ENCODE assay signal across 9 mouse cellular contexts in genomic region chr7:64058282-64058872, GRCm38 (mm10).
DNase-seq lines count a peak whose midpoint lies in the region; ATAC-seq and TF ChIP-seq lines count a peak whose summit lies in the region.
"Had no signal": no experiment of that assay in that cellular context is flagged by ENCODE, and none has a peak within 500 bp of the region (broad histone marks: within the 10 kb centered on the region; RNA-seq: fewer than 3 reads in every experiment).

No protein-coding gene starts in this region.

- H3K36me3 ChIP-seq in heart, embryonic 12.5 days, result no peaks in the 10 kb centered on the region
- H3K36me3 ChIP-seq in stomach, embryonic 15.5 days, result no peaks in the 10 kb centered on the region
- H3K36me3 ChIP-seq in stomach, postnatal 0 days (ENCODE audit: control insufficient read depth, insufficient read depth, low read length), result no peaks in the 10 kb centered on the region
- no peaks in the 10 kb centered on the region for H3K36me3 ChIP-seq in liver, adult 2 months (ENCODE audit: control insufficient read depth, insufficient read depth, low read length)

- H3K4me3 ChIP-seq in heart, embryonic 12.5 days, result no peak overlapping the region
- no peak overlapping the region for H3K4me3 ChIP-seq in stomach, embryonic 15.5 days (replicated peaks)
- no peak overlapping the region for H3K4me3 ChIP-seq in stomach, postnatal 0 days (ENCODE audit: low read depth, low read length)
- H3K4me3 ChIP-seq in liver, adult 2 months (ENCODE audit: insufficient read depth, low read depth, low read length), result no peak overlapping the region

- no peak for DNase-seq in heart, postnatal 36 days
- DNase-seq in stomach, postnatal 0 days (ENCODE audit: low spot score), result no peak
- DNase-seq in liver, adult 2 months (ENCODE audit: extremely low read depth, low read depth, low spot score), result no peak
- DNase-seq in yolk sac, embryonic 10.5 days (ENCODE audit: low spot score), result peak; percentile 32
- no peak for DNase-seq in left cerebral cortex, postnatal 36 days (ENCODE audit: low spot score in 2 of 2)
- no peak for DNase-seq in right cerebral cortex, postnatal 25 days
- DNase-seq: gastrocnemius, postnatal 25 days had no signal

- intact Hi-C loops in heart, postnatal 36 days (cut with DNase I), result no loop called here
- intact Hi-C loops in left cerebral cortex, postnatal 36 days (cut with DNase I), result loop anchor here (5.0 kb wide), 1 partner anchor 116 kb away; no protein-coding TSS in a partner anchor

- H3K9me3 ChIP-seq in heart, embryonic 12.5 days (replicated peaks), result no peaks in the 10 kb centered on the region
- H3K9me3 ChIP-seq in stomach, embryonic 15.5 days, result no peaks in the 10 kb centered on the region
- no peaks in the 10 kb centered on the region for H3K9me3 ChIP-seq in stomach, postnatal 0 days (ENCODE audit: control insufficient read depth, low read length)

- 17% methylated on average over 4 of the region's 4 CpGs for WGBS in heart, embryonic 12.5 days
- WGBS in stomach, embryonic 15.5 days, result 27% methylated on average over 4 of the region's 4 CpGs
- 43% methylated on average over 4 of the region's 4 CpGs for WGBS in stomach, postnatal 0 days
- 57% methylated on average over 4 of the region's 4 CpGs for WGBS in liver, adult 2 months

- TF ChIP-seq POLR2A in liver, adult 2 months (IDR thresholded peaks at IDR 0.05; ENCODE audit: extremely low read depth, insufficient read depth, low read length), result no peak

- ATAC-seq in heart, embryonic 12.5 days (ENCODE audit: insufficient number of reproducible peaks, low FRiP score), result peak; percentile 46; the same call in 1 of the 2 replicates
- no peak for ATAC-seq in stomach, embryonic 15.5 days (ENCODE audit: insufficient read depth, low FRiP score, low read depth)
- no peak for ATAC-seq in stomach, postnatal 0 days (ENCODE audit: low FRiP score, low TSS enrichment)

- H3K27ac ChIP-seq in heart, embryonic 12.5 days (ENCODE audit: poor library complexity, severe bottlenecking), result peak overlapping the region; percentile 86
- peak overlapping the region; percentile 21; the same call in 1 of the 2 replicates for H3K27ac ChIP-seq in stomach, embryonic 15.5 days
- H3K27ac ChIP-seq in stomach, postnatal 0 days (replicated peaks), result no peak overlapping the region; the same call in 1 of the 2 replicates
- H3K27ac ChIP-seq in liver, adult 2 months (replicated peaks; ENCODE audit: insufficient read depth, low read depth, low read length), result peak overlapping the region; percentile 6; the same call in 1 of the 2 replicates

- H3K4me1 ChIP-seq in heart, embryonic 12.5 days (replicated peaks), result peaks cover 21% of the 10 kb centered on the region
- peaks cover 5% of the 10 kb centered on the region; the same call in 1 of the 2 replicates for H3K4me1 ChIP-seq in stomach, embryonic 15.5 days
- no peaks in the 10 kb centered on the region for H3K4me1 ChIP-seq in stomach, postnatal 0 days (replicated peaks; ENCODE audit: control insufficient read depth, insufficient read depth)
- no peaks in the 10 kb centered on the region; the same call in 1 of the 2 replicates for H3K4me1 ChIP-seq in liver, adult 2 months (ENCODE audit: control insufficient read depth, insufficient read depth, low read length)

- no peaks in the 10 kb centered on the region for H3K27me3 ChIP-seq in heart, embryonic 12.5 days (replicated peaks)
- H3K27me3 ChIP-seq in stomach, embryonic 15.5 days (replicated peaks), result no peaks in the 10 kb centered on the region
- H3K27me3 ChIP-seq in stomach, postnatal 0 days (ENCODE audit: control insufficient read depth, insufficient read depth, low read length), result no peaks in the 10 kb centered on the region
- H3K27me3 ChIP-seq in liver, adult 2 months (ENCODE audit: control insufficient read depth, insufficient read depth, low read length), result no peaks in the 10 kb centered on the region

- H3K9ac ChIP-seq in heart, embryonic 12.5 days, result peak overlapping the region; percentile 48; the same call in 1 of the 2 replicates
- H3K9ac ChIP-seq in stomach, embryonic 15.5 days, result no peak overlapping the region
- no peak overlapping the region for H3K9ac ChIP-seq in stomach, postnatal 0 days (ENCODE audit: low read length)
- no peak overlapping the region for H3K9ac ChIP-seq in liver, adult 2 months (ENCODE audit: low read depth, low read length)

- peak overlapping the region; percentile 4; the same call in 1 of the 2 replicates for H3K4me2 ChIP-seq in heart, embryonic 12.5 days
- no peak overlapping the region for H3K4me2 ChIP-seq in stomach, embryonic 15.5 days
- H3K4me2 ChIP-seq in stomach, postnatal 0 days (replicated peaks; ENCODE audit: low read depth), result no peak overlapping the region

- TF ChIP-seq CTCF in stomach, postnatal 0 days (IDR thresholded peaks at IDR 0.05; ENCODE audit: low read depth), result no peak
- TF ChIP-seq CTCF in liver, adult 2 months (IDR thresholded peaks at IDR 0.05; ENCODE audit: low read depth, low read length), result no peak

- TF ChIP-seq EP300 in stomach, postnatal 0 days (optimal IDR thresholded peaks at IDR 0.05), result no peak

- H3K79me2 ChIP-seq in liver, adult 2 months (ENCODE audit: control insufficient read depth, insufficient read depth, low read length), result no peaks in the 10 kb centered on the region
